Mouse (Mus musculus) embryonic facial prominence, embryonic 12.5 days (tissue): Measurements from ENCODE around the gene Chrdl2. TPM values are rescaled to one million over a fixed set of nuclear protein-coding genes. Genes with fewer than 3 reads are reported as not detected.

Experiments used
- ATAC-seq: fragments of 200-750 bp; cut with Nextera tagmentation; 2 replicates; pipeline ENCODE4 v1.8.0; 2017; ENCODE audit not compliant: insufficient number of reproducible peaks, insufficient read depth, low FRiP score, low TSS enrichment
- H3K27ac ChIP-seq: fragments of 300-500 bp; sonication (generic); 2 replicates; pipeline ENCODE4 v1.5.1; 2016; ENCODE audit warnings: mild to moderate bottlenecking
- H3K27me3 ChIP-seq: fragments of 300-500 bp; sonication (generic); 2 replicates; pipeline ENCODE4 v1.6.1; 2016; ENCODE audit warnings: mild to moderate bottlenecking, moderate library complexity
- H3K36me3 ChIP-seq: fragments of 300-500 bp; sonication (generic); 2 replicates; pipeline ENCODE4 v1.6.1; 2016; ENCODE audit warnings: mild to moderate bottlenecking
- H3K4me1 ChIP-seq: fragments of 300-500 bp; sonication (generic); 2 replicates; pipeline ENCODE4 v1.6.1; 2016
- H3K4me2 ChIP-seq: fragments of 300-500 bp; sonication (generic); replicated peaks from 2 replicates; pipeline ENCODE4 v1.6.1; 2016; ENCODE audit warnings: mild to moderate bottlenecking, moderate library complexity
- H3K4me3 ChIP-seq: fragments of 300-500 bp; sonication (generic); 2 replicates; pipeline ENCODE4 v1.5.1; 2016; ENCODE audit warnings: mild to moderate bottlenecking
- H3K9ac ChIP-seq: fragments of 300-500 bp; sonication (generic); 2 replicates; pipeline ENCODE4 v1.6.1; 2016; ENCODE audit warnings: mild to moderate bottlenecking, moderate library complexity
- H3K9me3 ChIP-seq: fragments of 300-500 bp; sonication (generic); 2 replicates; pipeline ENCODE4 v1.6.1; 2016; ENCODE audit warnings: mild to moderate bottlenecking, moderate library complexity
- WGBS: fragments of 180-500 bp; shearing (Covaris S2); methylation state at CpG from one replicate; pipeline ENCODE4 v1.1.7; 2016; 5-methylcytosine and 5-hydroxymethylcytosine counted together
- polyA plus RNA-seq: library from polyadenylated mRNA; unstranded; fragments of >200 nt; fragmentation: Nextera tagmentation; extraction: Ambion mirVana; gene quantifications from 2 replicates; pipeline ENCODE4 v1.2.1, GENCODE M21; 2016

Chrdl2 gene
- polyA plus RNA-seq, 1 experiment from 2014 or later: 1.7 TPM

DNA sequence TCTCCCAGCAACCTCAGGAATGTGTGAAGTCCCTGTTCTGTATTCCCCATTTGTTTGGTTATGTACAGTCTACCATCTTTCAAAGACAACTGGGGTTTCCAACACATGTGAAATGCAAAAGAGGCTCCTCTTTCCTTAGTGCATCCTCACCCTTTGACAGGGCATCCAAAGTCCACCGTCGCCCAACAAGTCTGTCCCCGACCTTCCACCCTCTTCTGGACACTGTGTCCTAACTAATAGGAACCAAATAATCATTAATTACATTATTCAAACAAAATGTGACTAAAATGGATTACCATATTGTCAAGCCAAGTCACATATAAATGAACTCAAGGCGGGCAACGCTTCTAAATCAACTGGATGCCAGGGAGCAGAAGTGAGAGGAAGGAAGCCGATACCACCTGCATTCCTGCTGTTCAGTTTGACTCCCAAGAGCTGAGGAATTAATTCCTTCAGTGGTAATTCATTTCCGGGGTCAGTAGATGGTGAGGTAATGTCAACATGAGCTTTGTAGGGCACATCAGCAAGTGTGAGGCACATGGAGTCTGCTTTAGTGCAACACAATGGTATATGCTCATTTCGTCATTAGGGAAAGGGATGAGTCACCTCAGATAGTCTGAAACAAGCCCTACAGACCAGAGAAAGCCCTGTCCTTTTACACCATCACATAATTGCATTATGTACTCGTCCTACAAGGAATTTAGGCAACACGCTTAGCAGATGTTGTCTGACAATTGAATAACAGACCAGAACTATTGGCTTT lies 31.6 kb upstream of the Chrdl2 start:
- peaks cover 23% of the 10 kb centered on the region for H3K4me1 ChIP-seq
- H3K4me3 ChIP-seq: no peak overlapping the region
- ATAC-seq: no peak
- H3K9me3 ChIP-seq: no peaks in the 10 kb centered on the region
- H3K27me3 ChIP-seq: no peaks in the 10 kb centered on the region
- no peak overlapping the region for H3K4me2 ChIP-seq
- H3K27ac ChIP-seq: peak overlapping the region; percentile 4; the same call in 1 of the 2 replicates
- H3K9ac ChIP-seq: no peak overlapping the region
- H3K36me3 ChIP-seq: no peaks in the 10 kb centered on the region
- WGBS: 74% methylated on average over 10 of the region's 10 CpGs

DNA sequence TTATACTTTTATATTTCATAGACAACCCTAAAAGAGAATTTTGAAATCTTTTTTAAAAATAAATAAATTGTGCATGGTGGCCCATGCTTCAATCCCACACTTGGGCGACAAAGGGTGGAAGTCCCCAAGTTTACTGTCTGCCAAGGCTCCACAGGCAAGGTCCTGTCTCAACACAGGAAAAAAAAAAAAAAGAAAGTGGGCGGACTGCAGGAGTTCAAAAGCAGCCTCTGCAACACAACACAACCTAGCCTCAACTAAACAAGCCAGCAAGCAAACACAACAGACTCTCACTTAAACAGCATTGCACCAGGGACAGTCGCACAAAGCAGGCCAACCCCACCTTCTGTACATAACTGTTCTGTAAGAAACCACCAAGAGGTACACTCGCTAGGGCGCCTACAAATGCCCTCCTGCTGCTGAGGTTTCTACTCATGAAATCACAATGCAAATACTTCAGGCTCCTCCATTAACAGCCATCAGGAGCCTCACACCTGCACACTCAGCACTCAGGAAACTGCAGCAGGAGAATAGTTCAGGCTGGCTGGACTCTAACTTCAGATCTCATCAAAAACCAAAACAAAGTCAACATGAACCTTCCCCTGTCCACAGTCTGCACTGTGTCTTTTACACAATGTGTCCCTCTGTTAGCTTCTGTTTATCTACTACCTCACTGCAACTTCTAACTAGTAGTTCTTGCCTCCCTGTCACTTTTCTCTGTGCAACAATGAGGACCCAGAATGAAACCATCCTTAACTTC lies 30.0 kb upstream of the Chrdl2 start:
- H3K36me3 ChIP-seq: no peaks in the 10 kb centered on the region
- WGBS: 86% methylated on average over 5 of the region's 5 CpGs
- no peak for ATAC-seq

GRCm38 (mm10) chr7:99978041-99978440 lies 27.9 kb upstream of the Chrdl2 start:
- Histone ChIP-seq H3K36me3 (no peaks in the 10 kb centered on the region), H3K4me2 (no peak overlapping the region), H3K27me3 (no peaks in the 10 kb centered on the region), H3K4me1 (peaks cover 23% of the 10 kb centered on the region), H3K9ac (no peak overlapping the region), H3K27ac (no peak overlapping the region), H3K9me3 (no peaks in the 10 kb centered on the region), H3K4me3 (no peak overlapping the region)
- WGBS: 83% methylated on average over 2 of the region's 2 CpGs
- ATAC-seq: no peak

More for the DNA sequence above, 30.0 kb upstream of the Chrdl2 start:
- Histone ChIP-seq H3K4me2 (no peak overlapping the region), H3K4me1 (peaks cover 27% of the 10 kb centered on the region), H3K27ac (no peak overlapping the region), H3K9me3 (no peaks in the 10 kb centered on the region), H3K4me3 (no peak overlapping the region), H3K9ac (no peak overlapping the region), H3K27me3 (no peaks in the 10 kb centered on the region)

DNA sequence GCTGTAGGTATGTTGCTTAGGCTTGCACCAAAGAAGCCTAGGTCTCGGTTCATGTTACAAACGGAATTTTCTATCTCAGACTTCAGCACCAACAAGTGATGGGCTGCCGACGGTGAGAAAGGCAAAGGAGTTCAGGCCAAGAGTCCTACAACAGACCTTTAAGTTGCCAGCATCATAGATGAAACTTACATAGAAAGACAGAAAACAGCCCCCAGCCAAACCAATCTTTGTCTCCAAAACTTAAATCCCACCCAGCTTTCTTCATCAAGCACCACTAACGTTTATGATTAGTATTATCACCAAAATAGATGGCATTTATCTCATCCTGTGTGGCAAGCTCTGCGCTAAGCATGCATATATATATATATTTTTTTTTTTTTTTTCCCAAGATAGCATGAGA lies 26.9 kb upstream of the Chrdl2 start:
- ATAC-seq: no peak
- peak overlapping the region; percentile 93 for H3K27ac ChIP-seq
- 3% methylated on average over 6 of the region's 6 CpGs for WGBS

GRCm38 (mm10) chr7:99979546-99980131 lies 26.3 kb upstream of the Chrdl2 start:
- peak overlapping the region; percentile 61 for H3K4me2 ChIP-seq
- no peaks in the 10 kb centered on the region for H3K9me3 ChIP-seq
- H3K4me1 ChIP-seq: peaks cover 16% of the 10 kb centered on the region
- H3K9ac ChIP-seq: peak overlapping the region; percentile 90
- no peaks in the 10 kb centered on the region for H3K36me3 ChIP-seq
- H3K4me3 ChIP-seq: peak overlapping the region; percentile 95
- WGBS: under 1% methylated on average over 51 of the region's 51 CpGs
- H3K27ac ChIP-seq: peak overlapping the region; percentile 93
- H3K27me3 ChIP-seq: no peaks in the 10 kb centered on the region
- peak; percentile 68 for ATAC-seq

More for the DNA sequence above, 26.9 kb upstream of the Chrdl2 start:
- H3K4me3 ChIP-seq: peak overlapping the region; percentile 95
- no peaks in the 10 kb centered on the region for H3K27me3 ChIP-seq
- H3K4me2 ChIP-seq: peak overlapping the region; percentile 61
- H3K4me1 ChIP-seq: peaks cover 20% of the 10 kb centered on the region
- no peaks in the 10 kb centered on the region for H3K36me3 ChIP-seq
- H3K9ac ChIP-seq: peak overlapping the region; percentile 90
- H3K9me3 ChIP-seq: no peaks in the 10 kb centered on the region

GRCm38 (mm10) chr7:99980132-99980591 lies 25.8 kb upstream of the Chrdl2 start, which contains the start of gene Rnf169:
TSS of gene Rnf169 (minus strand) at chr7:99980448.
- H3K27ac ChIP-seq: peak within 1 kb of the TSS; percentile 93
- under 1% methylated on average over 55 of the region's 55 CpGs for WGBS
- no peaks in the 10 kb centered on the region for H3K27me3 ChIP-seq
- peak; percentile 88 for ATAC-seq
- no peaks in the 10 kb centered on the region for H3K9me3 ChIP-seq
- H3K36me3 ChIP-seq: no peaks in the 10 kb centered on the region
- H3K4me2 ChIP-seq: peak within 1 kb of the TSS; percentile 61
- H3K9ac ChIP-seq: peak within 1 kb of the TSS; percentile 90
- H3K4me3 ChIP-seq: peak within 1 kb of the TSS; percentile 95
- H3K4me1 ChIP-seq: peaks cover 16% of the 10 kb centered on the region

GRCm38 (mm10) chr7:99981311-99981710 lies 24.7 kb upstream of the Chrdl2 start:
- no peaks in the 10 kb centered on the region for H3K27me3 ChIP-seq
- 11% methylated on average over 2 of the region's 2 CpGs for WGBS
- H3K4me3 ChIP-seq: no peak overlapping the region
- 0 out of 2 replicates have a peak overlapping the region, but pooled peaks have one; percentile 14 for H3K27ac ChIP-seq
- no peaks in the 10 kb centered on the region for H3K36me3 ChIP-seq
- peaks cover 16% of the 10 kb centered on the region for H3K4me1 ChIP-seq
- no peak overlapping the region for H3K4me2 ChIP-seq
- no peaks in the 10 kb centered on the region for H3K9me3 ChIP-seq
- H3K9ac ChIP-seq: no peak overlapping the region
- no peak for ATAC-seq

DNA sequence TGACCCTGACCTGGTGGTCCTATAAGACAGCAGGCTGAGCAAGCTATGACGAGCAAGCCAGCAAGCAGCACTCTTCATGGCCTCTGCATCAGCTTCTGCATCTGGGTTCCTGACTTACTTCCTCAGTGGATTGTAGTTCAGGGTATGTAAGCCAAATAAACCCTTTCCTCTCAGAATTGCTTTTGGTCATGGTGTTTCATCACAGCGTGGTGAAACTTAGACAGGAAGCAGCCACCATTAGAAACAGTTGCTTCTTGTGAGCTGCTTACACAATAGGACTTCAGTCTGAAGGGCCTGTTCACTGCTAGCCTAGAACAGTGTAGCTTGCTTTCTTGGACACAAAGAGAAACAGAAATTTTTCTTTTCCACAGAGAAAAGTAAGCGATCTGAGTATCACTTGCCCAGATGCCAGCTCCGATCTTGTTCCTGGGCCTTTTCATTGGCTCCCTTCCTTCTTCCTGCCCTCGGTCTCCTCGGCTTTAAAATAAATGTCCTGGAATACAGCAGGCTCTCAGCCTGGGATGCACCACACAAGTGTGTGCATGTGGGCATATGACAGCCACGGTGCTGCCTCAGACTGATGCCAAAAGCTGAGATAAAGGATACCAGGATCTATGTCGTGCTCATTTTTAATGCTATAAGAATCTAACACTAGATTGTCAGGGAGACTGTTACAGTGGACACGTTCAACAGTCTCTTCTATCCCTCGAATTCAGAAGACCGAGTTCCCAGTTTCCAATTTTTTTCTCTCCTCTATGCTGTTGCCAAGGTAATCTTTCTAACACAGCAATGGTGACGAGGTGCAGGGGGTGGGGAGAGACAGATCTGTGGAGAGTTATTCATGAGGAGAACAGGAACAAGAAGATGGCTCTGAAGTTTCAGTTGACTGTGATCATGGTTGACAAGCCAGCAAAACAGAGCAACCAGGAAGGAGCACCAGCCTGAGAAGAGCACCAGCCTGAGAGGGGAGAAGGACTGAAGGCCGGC lies 23.4 kb upstream of the Chrdl2 start:
- no peak overlapping the region for H3K4me2 ChIP-seq
- 86% methylated on average over 13 of the region's 13 CpGs for WGBS
- no peak for ATAC-seq

GRCm38 (mm10) chr7:99988725-99989124 lies 17.2 kb upstream of the Chrdl2 start:
- H3K9me3 ChIP-seq: no peaks in the 10 kb centered on the region
- H3K27ac ChIP-seq: no peak overlapping the region
- 5% methylated on average over 4 of the region's 4 CpGs for WGBS
- H3K27me3 ChIP-seq: no peaks in the 10 kb centered on the region
- no peaks in the 10 kb centered on the region for H3K36me3 ChIP-seq
- no peak overlapping the region for H3K4me2 ChIP-seq
- no peaks in the 10 kb centered on the region for H3K4me1 ChIP-seq
- no peak overlapping the region for H3K4me3 ChIP-seq
- peak; percentile 58; the same call in 1 of the 2 replicates for ATAC-seq
- no peak overlapping the region for H3K9ac ChIP-seq

More for the DNA sequence above, 23.4 kb upstream of the Chrdl2 start:
- Histone ChIP-seq H3K27ac (no peak overlapping the region), H3K27me3 (no peaks in the 10 kb centered on the region), H3K4me3 (no peak overlapping the region), H3K4me1 (peaks cover 16% of the 10 kb centered on the region), H3K36me3 (no peaks in the 10 kb centered on the region), H3K9ac (no peak overlapping the region), H3K9me3 (no peaks in the 10 kb centered on the region)

GRCm38 (mm10) chr7:99989844-99990760 lies 15.9 kb upstream of the Chrdl2 start:
- Histone ChIP-seq H3K4me3 (no peak overlapping the region), H3K9ac (no peak overlapping the region), H3K4me1 (no peaks in the 10 kb centered on the region), H3K27ac (no peak overlapping the region), H3K4me2 (no peak overlapping the region), H3K36me3 (no peaks in the 10 kb centered on the region), H3K9me3 (no peaks in the 10 kb centered on the region), H3K27me3 (no peaks in the 10 kb centered on the region)
- 68% methylated on average over 15 of the region's 15 CpGs for WGBS
- ATAC-seq: no peak
